Mouse (Mus musculus) right cerebral cortex, postnatal 14 days (tissue): ENCODE measurements around the gene Cdv3.
"Not testable (repeated sequence)": the region's sequence is repeated elsewhere in the genome, so short reads cannot be mapped to it uniquely, and the experiment has no call there.

Experiments
- DNase-seq: peaks from one replicate; pipeline ENCODE4 v3.0.0; 2022

Cdv3 gene

GRCm38 (mm10) chr9:103369951-103370350 is 4.3 kb upstream of the Cdv3 start:
- no peak for DNase-seq

- DNase-seq = no peak
Measured at GRCm38 (mm10) chr9:103366356-103366755, 716 bp upstream of the Cdv3 start.

- DNase-seq = peak; percentile 54
Measured at GRCm38 (mm10) chr9:103364601-103365289, 895 bp downstream of the Cdv3 start.

- DNase-seq = no peak
Measured at GRCm38 (mm10) chr9:103363730-103364417, 1.8 kb downstream of the Cdv3 start.

- no peak for DNase-seq
Measured at GRCm38 (mm10) chr9:103363088-103363487, 2.6 kb downstream of the Cdv3 start.

- DNase-seq = no peak
Measured at GRCm38 (mm10) chr9:103360642-103361041, 5.0 kb downstream of the Cdv3 start.

- DNase-seq = no peak
Measured at GRCm38 (mm10) chr9:103358545-103358944, 7.1 kb downstream of the Cdv3 start.

GRCm38 (mm10) chr9:103357893-103358292 is 7.7 kb downstream of the Cdv3 start:
- no peak for DNase-seq

- DNase-seq = not testable (repeated sequence)
Measured at GRCm38 (mm10) chr9:103353500-103354260, 12.0 kb downstream of the Cdv3 start.

- no peak for DNase-seq
Measured at GRCm38 (mm10) chr9:103348791-103349190, 16.8 kb downstream of the Cdv3 start.

- DNase-seq = no peak
Measured at GRCm38 (mm10) chr9:103347996-103348490, 17.6 kb downstream of the Cdv3 start.

GRCm38 (mm10) chr9:103347045-103347444 is 18.6 kb downstream of the Cdv3 start:
- DNase-seq = no peak

- DNase-seq = no peak
Measured at GRCm38 (mm10) chr9:103336912-103337311, 28.7 kb downstream of the Cdv3 start.

GRCm38 (mm10) chr9:103332663-103333062 is 33.0 kb downstream of the Cdv3 start:
- DNase-seq = no peak

- no peak for DNase-seq
Measured at GRCm38 (mm10) chr9:103326449-103326848, 39.2 kb downstream of the Cdv3 start.

- no peak for DNase-seq
Measured at GRCm38 (mm10) chr9:103324678-103325077, 41.0 kb downstream of the Cdv3 start.

- peak; percentile 31 for DNase-seq
Measured at GRCm38 (mm10) chr9:103309832-103310231, 55.8 kb downstream of the Cdv3 start.

- peak; percentile 34 for DNase-seq
Measured at GRCm38 (mm10) chr9:103305332-103306041, 60.2 kb downstream of the Cdv3 start.

GRCm38 (mm10) chr9:103304927-103305326 is 60.7 kb downstream of the Cdv3 start, which contains the start of the genes 1300017J02Rik and Topbp1:
1300017J02Rik (minus strand) TSS chr9:103305082.
Topbp1 (plus strand) TSS chr9:103305215.
- DNase-seq = peak; percentile 93
